Mouse (Mus musculus) MEL (cell line): ENCODE results near the gene Cops2. TPM values are rescaled to one million over a fixed set of nuclear protein-coding genes. Genes with fewer than 3 reads are reported as not detected.

Source experiments
- DNase-seq: peaks from one replicate; pipeline ENCODE4 v3.0.0; 2011; ENCODE audit warnings: low read depth, low spot score
- H3K27ac ChIP-seq: 2 replicates; pipeline ENCODE4 v1.5.1; 2012; ENCODE audit warnings: low read depth, mild to moderate bottlenecking, control low read depth, low read length, moderate library complexity; ENCODE audit not compliant: control insufficient read depth
- H3K27me3 ChIP-seq, 2 experiments: fragments of 150-350 bp in 1 of 2; sonication (generic) in 1 of 2; 2 replicates each; pipeline ENCODE4 v1.6.1; 2012; ENCODE audit warnings: low read length in 2 of 2, mild to moderate bottlenecking in 2 of 2, improper control_type of control experiment in 1 of 2, moderate library complexity in 1 of 2; ENCODE audit not compliant: insufficient read depth in 2 of 2, control insufficient read depth in 1 of 2
- H3K36me3 ChIP-seq, 2 experiments: 2 replicates each; pipeline ENCODE4 v1.6.1; 2012 to 2014; ENCODE audit warnings: low read length in 2 of 2, improper control_type of control experiment in 1 of 2, inconsistent platforms in 1 of 2, mild to moderate bottlenecking in 1 of 2; ENCODE audit not compliant: insufficient read depth in 2 of 2, control insufficient read depth in 1 of 2
- H3K4me1 ChIP-seq, 2 experiments: fragments of 150-350 bp in 1 of 2; sonication (generic) in 1 of 2; 2 replicates each; pipeline ENCODE4 v1.6.1; 2012; ENCODE audit warnings: low read length in 2 of 2, improper control_type of control experiment in 1 of 2, mild to moderate bottlenecking in 1 of 2; ENCODE audit not compliant: insufficient read depth in 2 of 2, control insufficient read depth in 1 of 2
- H3K4me3 ChIP-seq, 2 experiments: fragments of 150-350 bp in 1 of 2; sonication (generic) in 1 of 2; 2 replicates each; pipeline ENCODE4 v1.5.1; 2012; ENCODE audit warnings: low read depth in 2 of 2, low read length in 2 of 2, mild to moderate bottlenecking in 2 of 2, moderate library complexity in 2 of 2, control low read depth in 1 of 2, improper control_type of control experiment in 1 of 2; ENCODE audit not compliant: control insufficient read depth in 1 of 2, insufficient read depth in 1 of 2
- H3K79me2 ChIP-seq: 2 replicates; pipeline ENCODE4 v1.6.1; 2012; ENCODE audit warnings: mild to moderate bottlenecking, low read length, moderate library complexity; ENCODE audit not compliant: control insufficient read depth, poor library complexity, insufficient read depth
- H3K9ac ChIP-seq: 2 replicates; pipeline ENCODE4 v1.6.1; 2012; ENCODE audit warnings: low read depth, mild to moderate bottlenecking, control low read depth, low read length, moderate library complexity; ENCODE audit not compliant: control insufficient read depth, poor library complexity, severe bottlenecking
- H3K9me3 ChIP-seq: fragments of 150-350 bp; sonication (generic); replicated peaks from 2 replicates; pipeline ENCODE4 v1.6.1; 2012; ENCODE audit warnings: mild to moderate bottlenecking, low read length, improper control_type of control experiment, moderate library complexity; ENCODE audit not compliant: insufficient read depth
- CHD2 ChIP-seq: IDR thresholded peaks from 2 replicates; pipeline ENCODE4 v1.6.1; 2011; ENCODE audit warnings: low read length, improper control_type of control experiment
- CTCF ChIP-seq, 3 experiments: IDR thresholded peaks in 2 of 3; conservative IDR thresholded peaks in 1 of 3; 2 replicates each; pipeline ENCODE4 v1.5.1; 2011 to 2012; ENCODE audit warnings: low read length in 3 of 3, low read depth in 2 of 3, mild to moderate bottlenecking in 2 of 3, improper control_type of control experiment in 1 of 3, inconsistent platforms in 1 of 3, mixed read lengths in 1 of 3, moderate library complexity in 1 of 3; ENCODE audit not compliant: control insufficient read depth in 1 of 3, insufficient read depth in 1 of 3, poor library complexity in 1 of 3, severe bottlenecking in 1 of 3
- E2F4 ChIP-seq: IDR thresholded peaks from 2 replicates; pipeline ENCODE4 v1.6.1; 2011; ENCODE audit warnings: low read depth, low read length, improper control_type of control experiment, borderline replicate concordance
- EP300 ChIP-seq, 2 experiments: IDR thresholded peaks; 2 replicates each; pipeline ENCODE4 v1.6.1; 2011; ENCODE audit warnings: improper control_type of control experiment in 2 of 2, low read length in 2 of 2, low read depth in 1 of 2, mild to moderate bottlenecking in 1 of 2
- ETS1 ChIP-seq: IDR thresholded peaks from 2 replicates; pipeline ENCODE4 v1.6.1; 2012; ENCODE audit warnings: low read depth, mild to moderate bottlenecking, inconsistent platforms, low read length, improper control_type of control experiment, moderate library complexity
- GABPA ChIP-seq: IDR thresholded peaks from 2 replicates; pipeline ENCODE4 v1.6.1; 2012; ENCODE audit warnings: low read depth, mild to moderate bottlenecking, inconsistent platforms, low read length, improper control_type of control experiment, moderate library complexity
- GATA1 ChIP-seq: IDR thresholded peaks from 2 replicates; pipeline ENCODE4 v1.6.1; 2011; ENCODE audit warnings: low read depth, low read length, improper control_type of control experiment
- MAZ ChIP-seq: IDR thresholded peaks from 2 replicates; pipeline ENCODE4 v1.6.1; 2012; ENCODE audit warnings: low read depth, mild to moderate bottlenecking, inconsistent platforms, low read length, improper control_type of control experiment
- MEF2A ChIP-seq: IDR thresholded peaks from 2 replicates; pipeline ENCODE4 v1.6.1; 2014; ENCODE audit warnings: low read depth, mild to moderate bottlenecking, inconsistent platforms, low read length, improper control_type of control experiment; ENCODE audit not compliant: poor library complexity, insufficient replicate concordance, severe bottlenecking; ENCODE audit errors: extremely low read depth
- NELFE ChIP-seq: IDR thresholded peaks from 2 replicates; pipeline ENCODE4 v1.6.1; 2011; ENCODE audit warnings: low read depth, low read length, improper control_type of control experiment
- NRF1 ChIP-seq: IDR thresholded peaks from 2 replicates; pipeline ENCODE4 v1.6.1; 2014; ENCODE audit warnings: low read depth, mild to moderate bottlenecking, inconsistent platforms, low read length, improper control_type of control experiment, moderate library complexity; ENCODE audit not compliant: poor library complexity, insufficient read depth, severe bottlenecking
- POLR2A ChIP-seq, 2 experiments: IDR thresholded peaks; 2 replicates each; pipeline ENCODE4 v1.6.1; 2011 to 2012; ENCODE audit warnings: low read length in 2 of 2, mild to moderate bottlenecking in 2 of 2, control low read depth in 1 of 2, improper control_type of control experiment in 1 of 2, low read depth in 1 of 2, moderate library complexity in 1 of 2; ENCODE audit not compliant: control insufficient read depth in 1 of 2, insufficient read depth in 1 of 2, poor library complexity in 1 of 2
- POLR2AphosphoS5 ChIP-seq: IDR thresholded peaks from 2 replicates; pipeline ENCODE4 v1.6.1; 2012; ENCODE audit warnings: low read depth, borderline replicate concordance, mild to moderate bottlenecking, inconsistent platforms, low read length, moderate library complexity, mixed read lengths
- RAD21 ChIP-seq: IDR thresholded peaks from 2 replicates; pipeline ENCODE4 v1.6.1; 2011; ENCODE audit warnings: mild to moderate bottlenecking, low read depth, low read length, improper control_type of control experiment
- SIN3A ChIP-seq: IDR thresholded peaks from 2 replicates; pipeline ENCODE4 v1.6.1; 2012; ENCODE audit warnings: low read length, improper control_type of control experiment, inconsistent platforms
- SMC3 ChIP-seq: IDR thresholded peaks from 2 replicates; pipeline ENCODE4 v1.6.1; 2011; ENCODE audit warnings: low read depth, low read length, improper control_type of control experiment
- TAL1 ChIP-seq: IDR thresholded peaks from 2 replicates; pipeline ENCODE4 v1.6.1; 2012; ENCODE audit warnings: mild to moderate bottlenecking, inconsistent platforms, low read length, moderate library complexity, mixed read lengths
- UBTF ChIP-seq: IDR thresholded peaks from 2 replicates; pipeline ENCODE4 v1.6.1; 2012; ENCODE audit warnings: low read depth, mild to moderate bottlenecking, inconsistent platforms, low read length, improper control_type of control experiment, moderate library complexity, borderline replicate concordance; ENCODE audit not compliant: insufficient read depth
- USF1 ChIP-seq: IDR thresholded peaks from 2 replicates; pipeline ENCODE4 v1.6.1; 2014; ENCODE audit warnings: low read depth, mild to moderate bottlenecking, inconsistent platforms, low read length, improper control_type of control experiment, moderate library complexity
- USF2 ChIP-seq, 2 experiments: IDR thresholded peaks; 2 replicates each; pipeline ENCODE4 v1.6.1; 2011 to 2012; ENCODE audit warnings: improper control_type of control experiment in 2 of 2, low read length in 2 of 2, borderline replicate concordance in 1 of 2, inconsistent platforms in 1 of 2, low read depth in 1 of 2, mild to moderate bottlenecking in 1 of 2; ENCODE audit not compliant: insufficient read depth in 1 of 2
- ZC3H11A ChIP-seq: IDR thresholded peaks from 2 replicates; pipeline ENCODE4 v1.6.1; 2012; ENCODE audit warnings: low read depth, mild to moderate bottlenecking, inconsistent platforms, low read length, improper control_type of control experiment
- ZMIZ1 ChIP-seq: IDR thresholded peaks from 2 replicates; pipeline ENCODE4 v1.6.1; 2012; ENCODE audit warnings: low read depth, mild to moderate bottlenecking, inconsistent platforms, low read length, improper control_type of control experiment, moderate library complexity
- ZNF384 ChIP-seq: IDR thresholded peaks from 2 replicates; pipeline ENCODE4 v1.6.1; 2012; ENCODE audit warnings: low read depth, mild to moderate bottlenecking, inconsistent platforms, low read length, improper control_type of control experiment
- polyA plus RNA-seq, 2 experiments: library from polyadenylated mRNA; stranded (reverse) in 1 of 2; unstranded in 1 of 2; fragments of >175 nt in 1 of 2; fragments of >200 nt in 1 of 2; gene quantifications; 2 replicates each; pipeline versions ENCODE4 v1.2.1 to v1.2.4; 2012; ENCODE audit warnings: low replicate concordance in 2 of 2, low read depth in 1 of 2; ENCODE audit not compliant: insufficient read length in 2 of 2, insufficient read depth in 1 of 2, missing spikeins in 1 of 2
- total RNA-seq: library from RNA; depleted of rRNA; stranded (reverse); fragments of 300-350 nt; gene quantifications from 2 replicates; pipeline ENCODE4 v1.2.3, GENCODE M21; 2012

Gene Cops2
- total and polyA plus RNA-seq, 3 experiments, result 65.3 to 131 (median 66.2) TPM

- TF ChIP-seq GATA1 (no peak), USF2 (IDR thresholded peaks at IDR 0.05; ENCODE audit: borderline replicate concordance in 1 of 2, insufficient read depth in 1 of 2, low read depth in 1 of 2, low read length in 2 of 2) (no peak), RAD21 (no peak), USF1 (no peak), CTCF (IDR thresholded peaks at IDR 0.05 in 2 of 3, conservative IDR thresholded peaks at IDR 0.05 in 1 of 3; ENCODE audit: control insufficient read depth in 1 of 3, insufficient read depth in 1 of 3, low read depth in 2 of 3, low read length in 3 of 3, poor library complexity in 1 of 3, severe bottlenecking in 1 of 3) (no peak), ETS1 (no peak), EP300 (IDR thresholded peaks at IDR 0.05; ENCODE audit: low read depth in 1 of 2, low read length in 2 of 2) (no peak), POLR2AphosphoS5 (no peak), SIN3A (no peak), CHD2 (no peak), ZC3H11A (no peak), E2F4 (no peak), ZNF384 (no peak), MAZ (no peak), MEF2A (no peak), UBTF (no peak), POLR2A (IDR thresholded peaks at IDR 0.05; ENCODE audit: control insufficient read depth in 1 of 2, insufficient read depth in 1 of 2, low read depth in 1 of 2, low read length in 2 of 2, poor library complexity in 1 of 2) (no peak), NRF1 (no peak)
- TF ChIP-seq, all 39 proteins: peak for 0
- Histone ChIP-seq H3K27me3 (peaks cover 0 to 2% of the 10 kb centered on the region in 2 experiments; a peak in 2 of 4 replicates), H3K9me3 (no peaks in the 10 kb centered on the region), H3K79me2 (no peaks in the 10 kb centered on the region), H3K9ac (no peak overlapping the region), H3K27ac (no peak overlapping the region), H3K4me1 (peaks cover 2% of the 10 kb centered on the region in 2 experiments; a peak in 1 of 4 replicates), H3K36me3 (no peaks in the 10 kb centered on the region), H3K4me3 (no peak overlapping the region)
- no peak for DNase-seq
Measured at GRCm38 (mm10) chr2:125797872-125798271, 61.1 kb downstream of the Cops2 start.

GRCm38 (mm10) chr2:125795118-125795517 lies 63.8 kb downstream of the Cops2 start:
- no peak overlapping the region for H3K27ac ChIP-seq
- no peak overlapping the region for H3K4me3 ChIP-seq
- no peak overlapping the region for H3K9ac ChIP-seq
- TF ChIP-seq TAL1 (no peak), GABPA (no peak), NELFE (no peak), ZMIZ1 (no peak), ZC3H11A (no peak), SMC3 (no peak)
- H3K79me2 ChIP-seq, result no peaks in the 10 kb centered on the region
- DNase-seq, result peak; percentile 19
- H3K36me3 ChIP-seq, result peaks cover 0 to 15% of the 10 kb centered on the region in 2 experiments; a peak in 2 of 4 replicates
- no peaks in the 10 kb centered on the region for H3K9me3 ChIP-seq
- no peaks in the 10 kb centered on the region; a peak in 1 of 4 replicates for H3K27me3 ChIP-seq
- H3K4me1 ChIP-seq, result peaks cover 0 to 21% of the 10 kb centered on the region in 2 experiments; a peak in 3 of 4 replicates
